Mouse (Mus musculus): ENCODE data around the gene Cpa5.

DNA sequence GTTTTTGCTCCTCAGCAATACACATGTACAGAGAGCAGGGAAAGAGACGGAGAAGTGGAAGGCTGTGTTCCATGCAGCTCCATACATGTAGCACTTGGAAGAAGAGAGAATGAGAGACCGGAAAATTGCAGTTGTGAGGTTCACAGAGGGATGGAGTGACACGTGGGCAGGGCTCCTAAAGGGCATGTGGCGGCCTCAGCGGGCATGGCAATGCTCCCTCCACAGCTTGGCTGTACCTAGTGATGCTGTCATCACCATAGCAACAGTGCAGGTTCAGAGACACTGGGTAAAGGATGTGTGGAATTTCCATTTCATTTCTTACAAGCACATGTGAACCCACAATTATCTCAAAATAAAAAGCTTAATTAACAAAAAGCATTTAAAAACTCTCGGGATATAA lies 67.7 kb downstream of the Cpa5 start:
- TF ChIP-seq POLR2A (IDR thresholded peaks at IDR 0.05; ENCODE audit: low read depth, low read length) (no peak), CTCF (conservative IDR thresholded peaks at IDR 0.05 in 1 of 2, IDR thresholded peaks at IDR 0.05 in 1 of 2; ENCODE audit: low read depth in 2 of 2, low read length in 2 of 2) (no peak), GABPA (IDR thresholded peaks at IDR 0.05; ENCODE audit: insufficient replicate concordance, low read depth, low read length) (no peak), EP300 (IDR thresholded peaks at IDR 0.05; ENCODE audit: low read length) (no peak), USF2 (conservative IDR thresholded peaks at IDR 0.05; ENCODE audit: low read depth, low read length) (no peak), ELF1 (IDR thresholded peaks at IDR 0.05; ENCODE audit: low read depth, low read length) (no peak), MXI1 (IDR thresholded peaks at IDR 0.05; ENCODE audit: low read depth, low read length) (no peak), USF1 (IDR thresholded peaks at IDR 0.05; ENCODE audit: low read depth, low read length) (no peak), HCFC1 (IDR thresholded peaks at IDR 0.05; ENCODE audit: low read depth, low read length) (no peak), PAX5 (IDR thresholded peaks at IDR 0.05; ENCODE audit: low read length) (no peak)
